Mouse (Mus musculus): ENCODE data around the gene Pelo. TPM values are rescaled to one million over a fixed set of nuclear protein-coding genes. Genes with fewer than 3 reads are reported as not detected.

Pelo gene
- 10 to 100 TPM; 21.9 to 23.2 TPM for total RNA-seq (2021)
- long read RNA-seq, transcript Pelo-201 (2 exons, 1,600 nt): major isoform, 17 of 17 reads
- long read RNA-seq, partial matches to known transcripts: 0 of 17 reads
- long read RNA-seq, other reads (novel, unspliced or antisense): 0 of 17 reads

DNA sequence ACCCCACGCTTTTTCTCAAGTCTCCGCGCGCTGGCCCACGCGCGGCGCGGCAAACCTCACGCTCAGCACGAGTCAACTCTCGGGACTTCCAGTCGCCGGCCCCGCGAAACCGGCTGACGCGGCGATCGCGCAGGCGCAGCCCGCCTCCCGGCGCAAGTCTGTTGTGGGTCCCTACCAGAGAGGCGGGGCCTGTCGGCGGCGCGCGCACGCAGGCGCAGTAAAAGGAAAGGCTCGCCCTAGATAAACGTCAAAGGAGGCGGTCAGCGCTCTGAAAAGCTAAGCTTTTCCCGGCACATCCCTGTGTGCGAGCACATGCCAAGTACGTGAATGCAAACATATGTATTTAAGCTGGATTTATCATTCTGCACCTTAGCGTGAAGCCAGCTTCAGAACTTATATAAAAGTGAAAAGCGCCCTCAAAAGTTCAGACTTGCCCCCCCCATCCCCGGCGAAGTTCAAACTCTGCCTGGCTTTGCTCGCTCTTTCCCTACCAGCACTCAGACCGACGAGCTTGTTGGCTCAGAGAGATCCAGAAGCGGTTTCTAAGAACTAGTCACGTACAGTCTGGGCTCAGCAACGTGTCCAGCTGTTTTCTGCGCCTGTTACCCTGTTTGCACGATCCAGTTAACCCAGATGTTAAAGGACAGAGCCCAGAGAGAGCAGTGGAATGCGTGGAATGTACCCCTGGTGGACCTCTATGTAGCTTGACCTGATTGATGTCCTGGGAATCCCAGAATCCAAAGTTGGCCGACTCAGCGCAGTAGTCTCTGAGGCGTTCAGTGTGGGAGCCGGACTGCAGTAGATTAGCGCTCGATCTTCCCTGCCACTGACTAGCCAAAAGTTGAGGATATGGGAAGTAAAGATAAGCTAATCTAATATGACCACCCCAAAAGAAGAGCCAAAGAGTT is at the start of gene Pelo:
Gene Pelo (minus strand): TSS at position 118 of the 908 bp plus-strand sequence.
- peak; percentile 92 to 95 for DNase-seq (ENCODE audit: low spot score in 2 of 2)

DNA sequence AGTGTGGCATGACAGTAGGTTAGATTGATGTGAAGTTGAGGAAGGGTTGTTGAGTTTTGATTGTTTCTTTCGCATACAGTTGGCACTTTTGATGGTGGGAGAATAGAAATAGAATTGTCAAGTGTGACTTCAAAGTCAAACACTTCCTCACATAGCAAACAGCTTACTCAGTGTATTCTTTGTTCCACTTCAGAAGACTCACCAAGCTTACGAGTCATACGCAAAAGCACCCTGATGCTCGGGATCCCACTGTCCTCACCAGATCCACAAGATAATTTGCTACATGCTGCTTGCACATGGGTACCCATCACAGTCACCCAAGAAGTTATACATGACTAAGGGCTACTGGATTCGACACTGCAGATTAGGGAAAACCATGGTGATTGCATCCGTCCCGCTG is 48.5 kb upstream of the Pelo start:
- DNase-seq (ENCODE audit: low spot score in 2 of 2): no peak

DNA sequence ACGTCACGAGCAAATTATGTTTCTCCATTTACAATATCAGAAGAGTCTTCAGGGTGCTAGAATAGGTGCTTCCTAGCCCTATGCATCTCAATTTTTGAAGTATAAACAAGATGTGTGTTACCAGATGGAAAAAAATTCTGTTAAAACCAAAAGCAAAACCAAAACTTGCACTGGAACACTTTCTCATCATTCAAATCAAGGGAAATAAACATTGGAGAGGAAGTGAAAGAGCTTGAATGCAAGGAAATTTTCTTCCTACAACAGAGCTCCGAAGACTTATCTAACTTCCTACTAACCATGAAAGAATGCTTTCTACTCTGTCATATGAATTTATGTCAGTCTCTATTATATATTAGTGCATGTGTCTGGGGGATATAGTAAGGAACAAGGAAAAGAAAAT is 46.8 kb upstream of the Pelo start:
- DNase-seq (ENCODE audit: low spot score in 2 of 2): no peak

DNA sequence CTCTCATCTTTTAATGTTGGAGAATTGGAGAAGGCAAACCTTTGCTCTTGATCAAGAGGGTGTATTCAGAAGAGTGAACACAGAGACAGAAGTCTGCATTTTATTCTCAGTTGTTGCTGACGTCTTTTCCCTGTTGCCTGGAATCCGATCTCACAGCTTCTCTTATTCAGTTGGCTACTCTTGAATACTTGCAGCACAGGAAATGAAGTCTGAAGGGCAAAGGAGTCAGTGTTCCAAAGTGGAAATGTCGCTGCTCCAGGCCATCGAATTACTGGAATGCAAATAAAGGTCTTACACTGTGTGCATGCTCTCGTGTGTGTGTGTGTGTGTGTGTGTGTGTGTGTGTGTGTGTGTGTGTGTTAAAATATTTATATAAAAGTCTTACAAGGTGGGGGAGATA is 42.4 kb upstream of the Pelo start:
- DNase-seq (ENCODE audit: low spot score in 2 of 2): no peak

DNA sequence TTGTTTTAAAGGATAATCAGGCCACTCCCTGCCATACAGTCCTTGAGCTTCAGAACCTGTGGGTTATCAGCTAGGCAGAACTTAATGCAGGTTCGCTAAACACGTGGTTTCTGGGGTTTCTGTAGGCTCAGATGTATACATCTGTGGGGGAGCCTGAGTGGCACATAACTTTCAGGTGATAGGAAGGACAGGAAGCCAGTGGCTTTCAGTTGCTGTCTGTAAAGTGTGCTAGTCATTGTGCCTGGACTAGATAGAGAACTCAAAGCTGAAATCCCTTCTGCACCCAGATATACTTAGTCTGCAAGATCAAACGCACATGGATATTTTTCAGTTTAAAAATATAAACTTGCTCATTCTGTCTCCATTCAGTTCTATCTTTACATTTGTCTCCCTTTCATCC is 41.4 kb upstream of the Pelo start:
- DNase-seq (ENCODE audit: low spot score in 2 of 2): no peak

DNA sequence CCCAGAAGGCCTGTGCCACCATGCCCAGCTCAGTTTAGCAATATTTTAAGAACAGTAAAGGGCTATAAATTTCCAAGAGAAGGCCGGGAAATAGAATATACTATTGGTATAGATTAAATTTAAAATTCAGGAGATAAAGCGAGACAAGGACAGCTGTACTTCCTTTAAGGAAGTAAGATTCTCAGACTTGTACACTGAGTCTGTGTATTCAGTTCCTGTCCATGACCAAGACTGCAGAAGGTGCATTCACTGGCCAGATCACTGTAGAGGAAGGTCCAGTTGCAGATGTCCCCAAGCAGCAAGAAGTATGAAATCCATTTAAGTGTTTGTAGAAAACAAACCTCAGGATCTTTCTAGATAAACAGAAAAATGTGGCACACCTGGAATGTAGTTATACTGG is 40.0 kb upstream of the Pelo start:
- no peak for DNase-seq (ENCODE audit: low spot score in 2 of 2)

DNA sequence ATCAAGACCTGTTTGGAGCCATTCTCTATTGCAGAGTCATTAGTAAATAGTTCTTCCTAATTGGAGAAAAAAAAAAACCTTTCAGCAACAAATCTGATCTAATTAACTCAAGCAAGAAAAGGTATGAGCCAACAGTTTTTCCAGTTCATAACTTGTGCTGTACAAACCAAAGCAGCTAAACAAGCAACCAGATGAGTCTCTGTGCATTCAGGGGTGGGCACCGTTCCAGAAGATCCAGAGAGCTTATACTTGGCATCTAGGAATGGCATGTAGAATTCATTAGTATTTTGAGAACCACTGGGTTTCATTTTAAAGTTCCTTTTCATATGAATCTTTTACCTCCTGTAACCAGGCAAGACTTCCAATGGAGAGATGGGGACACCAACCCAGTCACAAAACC is 37.8 kb upstream of the Pelo start:
- no peak for DNase-seq (ENCODE audit: low spot score in 2 of 2)

GRCm38 (mm10) chr13:115126534-115126933 is 36.5 kb upstream of the Pelo start:
- DNase-seq (ENCODE audit: low spot score in 2 of 2): no peak

- DNase-seq (ENCODE audit: low spot score in 2 of 2): no peak
Observed at GRCm38 (mm10) chr13:115125130-115125529, 35.1 kb upstream of the Pelo start.

DNA sequence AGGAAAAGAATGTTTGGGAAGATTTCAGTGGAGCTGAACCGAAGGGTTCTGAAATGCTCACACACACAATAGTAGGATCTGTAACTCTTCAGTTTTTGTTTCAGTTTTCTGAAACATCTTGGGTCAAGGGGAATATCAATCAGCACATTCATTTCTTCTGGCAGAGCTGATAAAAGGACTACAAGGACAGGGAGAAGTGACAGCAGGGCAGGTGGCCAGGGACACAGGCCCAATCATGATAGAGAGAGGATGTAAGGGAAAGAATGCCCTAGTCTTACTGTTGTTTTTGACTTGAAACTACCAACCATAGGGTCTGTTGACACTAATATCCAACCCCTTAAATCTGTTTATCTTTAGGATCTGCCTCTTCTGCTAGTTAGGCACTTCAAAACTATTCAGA is 34.5 kb upstream of the Pelo start:
- DNase-seq (ENCODE audit: low spot score in 2 of 2): no peak

GRCm38 (mm10) chr13:115118756-115119155 is 28.8 kb upstream of the Pelo start:
- DNase-seq (ENCODE audit: low spot score in 2 of 2): no peak

- no peak for DNase-seq (ENCODE audit: low spot score in 2 of 2)
Observed at GRCm38 (mm10) chr13:115118195-115118594, 28.2 kb upstream of the Pelo start.

DNA sequence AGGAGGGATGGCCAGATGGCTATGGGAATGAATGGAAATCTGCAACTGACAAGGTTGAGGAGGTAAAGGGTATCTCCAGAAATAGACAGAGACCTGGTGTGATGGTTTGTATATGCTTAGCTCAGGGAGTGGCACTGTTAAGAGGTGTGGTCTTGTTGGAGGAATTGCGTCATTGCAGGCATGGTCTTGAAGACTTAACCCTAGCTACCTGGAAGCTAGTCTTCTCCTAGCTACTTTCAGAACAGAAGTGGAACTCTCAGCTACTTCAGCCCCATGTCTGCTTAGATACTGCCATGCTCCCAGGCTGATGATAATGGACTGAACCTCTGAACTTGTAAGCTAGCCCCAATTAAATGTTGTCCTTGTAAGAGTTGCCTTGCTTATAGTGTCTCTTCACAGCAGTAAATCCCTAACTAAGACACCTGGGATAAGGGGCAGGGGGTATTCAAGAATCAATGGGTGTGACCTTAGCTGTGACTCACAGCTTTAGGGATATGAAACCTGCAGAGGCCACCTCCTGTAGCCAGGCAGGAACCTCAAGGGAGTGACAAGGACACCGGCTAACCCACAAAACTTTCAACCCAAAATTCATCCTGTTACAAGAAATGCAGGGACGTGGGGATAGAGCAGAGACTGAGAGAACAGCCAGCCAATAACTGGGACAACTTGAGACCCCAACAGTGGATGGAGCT is 27.1 kb upstream of the Pelo start:
- no peak for DNase-seq (ENCODE audit: low spot score in 2 of 2)

DNA sequence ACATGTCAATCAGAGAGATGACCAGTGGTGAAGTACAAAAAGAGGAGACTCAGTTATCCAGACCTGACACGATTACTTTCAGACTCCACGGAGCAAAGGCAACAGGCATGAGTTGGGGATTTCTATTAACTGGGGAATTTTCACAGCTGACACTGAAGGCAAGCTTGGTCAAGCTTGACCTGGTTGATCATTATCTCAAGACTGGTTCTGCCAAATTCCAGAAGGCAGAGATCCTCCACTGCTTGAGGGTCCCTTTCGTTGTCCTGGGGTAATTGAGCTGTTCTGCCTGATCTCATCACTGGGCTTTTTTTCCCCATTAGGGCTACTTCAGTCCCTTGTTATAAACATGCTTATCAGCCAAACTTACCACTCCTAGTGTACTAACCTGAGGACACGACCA is 19.6 kb upstream of the Pelo start:
- DNase-seq (ENCODE audit: low spot score in 2 of 2): no peak

- no peak for DNase-seq (ENCODE audit: low spot score in 2 of 2)
Observed at GRCm38 (mm10) chr13:115107436-115107835, 17.4 kb upstream of the Pelo start.

GRCm38 (mm10) chr13:115106183-115106582 is 16.2 kb upstream of the Pelo start:
- no peak for DNase-seq (ENCODE audit: low spot score in 2 of 2)

DNA sequence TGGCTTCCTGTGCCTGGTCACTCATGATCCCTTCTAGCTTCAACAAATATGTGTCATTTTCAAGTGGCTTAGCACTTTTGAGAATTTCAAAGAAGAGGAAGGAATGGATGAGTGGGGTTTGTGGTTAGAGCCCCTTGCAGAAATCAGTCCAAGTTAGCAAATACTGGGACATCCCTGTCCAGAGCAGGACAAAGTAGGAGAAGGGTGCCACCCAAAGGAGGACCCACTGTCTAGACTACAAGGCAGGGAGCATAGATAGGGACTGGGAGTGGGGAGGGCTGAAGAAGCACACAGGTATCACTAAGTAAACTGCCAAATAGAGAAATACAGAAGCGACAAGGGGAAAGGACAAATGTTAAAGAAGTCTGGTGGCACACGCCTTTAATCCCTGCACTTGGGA is 12.8 kb upstream of the Pelo start:
- no peak for DNase-seq (ENCODE audit: low spot score in 2 of 2)

GRCm38 (mm10) chr13:115101355-115102191 is 11.6 kb upstream of the Pelo start, which contains the start of the genes Gm49395 and Itga1:
Gene Gm49395, minus strand, starts transcription at chr13:115101921.
Gene Itga1, minus strand, starts transcription at chr13:115101964.
- DNase-seq (ENCODE audit: low spot score in 2 of 2): peak; percentile 27 to 44

- no peak for DNase-seq (ENCODE audit: low spot score in 2 of 2)
Observed at GRCm38 (mm10) chr13:115100381-115101177, 10.6 kb upstream of the Pelo start.

DNA sequence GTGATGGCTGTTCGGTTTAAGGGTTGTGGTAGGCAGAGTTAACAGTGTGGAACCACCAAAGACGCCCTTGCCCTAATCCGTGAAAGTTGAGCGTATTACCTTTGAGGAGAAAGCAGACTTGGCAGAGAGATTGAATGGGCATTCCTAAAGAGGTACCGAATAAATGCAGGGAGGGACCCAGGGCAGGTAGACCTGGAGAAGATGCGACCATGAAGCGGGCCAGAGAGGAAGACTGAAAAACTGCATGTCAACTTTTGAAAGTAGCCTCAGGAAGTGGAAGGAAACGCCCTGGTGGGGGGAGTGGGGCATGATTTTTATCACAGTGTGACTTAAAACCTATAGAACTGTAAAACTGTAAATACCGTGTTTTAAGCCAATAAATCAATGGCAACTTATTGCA is 9.4 kb upstream of the Pelo start:
- DNase-seq (ENCODE audit: low spot score in 2 of 2): no peak

All from layer of hippocampus, postnatal 10 days (tissue).